Mouse (Mus musculus) mouse embryonic stem cell (cell line): Measurements from ENCODE around the gene Enpp5.

Source experiments
- in situ Hi-C, 2 experiments: fragments of 300-500 bp; cut with MboI; formaldehyde crosslinking; loops; 1 replicate in 1 of 2; 3 replicates in 1 of 2; pipeline ENCODE4 v1.14.3; 2019 to 2020; ENCODE audit warnings: low sequenced_read_pairs in 2 of 2, low pct_unique_long_range_greater_than_20kb in 1 of 2, mixed read lengths in 1 of 2; ENCODE audit not compliant: unreplicated experiment in 1 of 2

Gene Enpp5

GRCm38 (mm10) chr17:44077146-44077842 is 1.3 kb upstream of the Enpp5 start:
- in situ Hi-C loops: loop anchor here (5.0 to 10.0 kb wide), 2 partner anchors 48 to 55 kb away; no protein-coding TSS in a partner anchor

- in situ Hi-C loops: loop anchor here (5.0 to 10.0 kb wide), 2 partner anchors 47 to 54 kb away; no protein-coding TSS in a partner anchor
Measured at GRCm38 (mm10) chr17:44077843-44078160, 811 bp upstream of the Enpp5 start.

- in situ Hi-C loops: no loop called here
Measured at GRCm38 (mm10) chr17:44083156-44083555, 4.5 kb downstream of the Enpp5 start.

- in situ Hi-C loops: no loop called here
Measured at GRCm38 (mm10) chr17:44088226-44088625, 9.6 kb downstream of the Enpp5 start.

GRCm38 (mm10) chr17:44090916-44091315 is 12.3 kb downstream of the Enpp5 start:
- in situ Hi-C loops: no loop called here

- in situ Hi-C loops: no loop called here
Measured at GRCm38 (mm10) chr17:44091512-44091911, 12.9 kb downstream of the Enpp5 start.

- in situ Hi-C loops: no loop called here
Measured at GRCm38 (mm10) chr17:44100486-44100885, 21.9 kb downstream of the Enpp5 start.

- in situ Hi-C loops: no loop called here
Measured at GRCm38 (mm10) chr17:44100906-44101305, 22.3 kb downstream of the Enpp5 start.

- in situ Hi-C loops: no loop called here
Measured at GRCm38 (mm10) chr17:44101961-44102360, 23.3 kb downstream of the Enpp5 start.

GRCm38 (mm10) chr17:44105287-44106138 is 26.9 kb downstream of the Enpp5 start, which contains the start of gene Enpp4:
Gene Enpp4, minus strand, starts transcription at chr17:44105809.
- in situ Hi-C loops: no loop called here

- in situ Hi-C loops: no loop called here
Measured at GRCm38 (mm10) chr17:44108331-44108730, 29.7 kb downstream of the Enpp5 start.

GRCm38 (mm10) chr17:44116584-44116983 is 38.0 kb downstream of the Enpp5 start:
- in situ Hi-C loops: no loop called here

- in situ Hi-C loops: no loop called here
Measured at GRCm38 (mm10) chr17:44117721-44118120, 39.1 kb downstream of the Enpp5 start.

GRCm38 (mm10) chr17:44118231-44118630 is 39.6 kb downstream of the Enpp5 start:
- in situ Hi-C loops: no loop called here

- in situ Hi-C loops: loop anchor here in 1 of 2 experiments (10.0 kb wide), 1 partner anchor 47 kb away; the partner anchor contains the start of gene Enpp5
Measured at GRCm38 (mm10) chr17:44121366-44122100, 42.9 kb downstream of the Enpp5 start.

- in situ Hi-C loops: loop anchor here (10.0 to 25.0 kb wide), 2 partner anchors 54 to 242 kb away; partner anchors contain the start of gene Enpp5 (in 1 of the 2)
Measured at GRCm38 (mm10) chr17:44129092-44129750, 50.6 kb downstream of the Enpp5 start.

- in situ Hi-C loops: loop anchor here in 1 of 2 experiments (5.0 to 25.0 kb wide), 2 partner anchors 53 to 243 kb away; partner anchors contain the start of gene Enpp5
Measured at GRCm38 (mm10) chr17:44130429-44130828, 51.8 kb downstream of the Enpp5 start.

- in situ Hi-C loops: loop anchor here in 1 of 2 experiments (5.0 to 25.0 kb wide), 2 partner anchors 57 to 247 kb away; partner anchors contain the start of gene Enpp5
Measured at GRCm38 (mm10) chr17:44134106-44134505, 55.5 kb downstream of the Enpp5 start.
